Mouse (Mus musculus): ENCODE data around the gene Tmem240.

DNA sequence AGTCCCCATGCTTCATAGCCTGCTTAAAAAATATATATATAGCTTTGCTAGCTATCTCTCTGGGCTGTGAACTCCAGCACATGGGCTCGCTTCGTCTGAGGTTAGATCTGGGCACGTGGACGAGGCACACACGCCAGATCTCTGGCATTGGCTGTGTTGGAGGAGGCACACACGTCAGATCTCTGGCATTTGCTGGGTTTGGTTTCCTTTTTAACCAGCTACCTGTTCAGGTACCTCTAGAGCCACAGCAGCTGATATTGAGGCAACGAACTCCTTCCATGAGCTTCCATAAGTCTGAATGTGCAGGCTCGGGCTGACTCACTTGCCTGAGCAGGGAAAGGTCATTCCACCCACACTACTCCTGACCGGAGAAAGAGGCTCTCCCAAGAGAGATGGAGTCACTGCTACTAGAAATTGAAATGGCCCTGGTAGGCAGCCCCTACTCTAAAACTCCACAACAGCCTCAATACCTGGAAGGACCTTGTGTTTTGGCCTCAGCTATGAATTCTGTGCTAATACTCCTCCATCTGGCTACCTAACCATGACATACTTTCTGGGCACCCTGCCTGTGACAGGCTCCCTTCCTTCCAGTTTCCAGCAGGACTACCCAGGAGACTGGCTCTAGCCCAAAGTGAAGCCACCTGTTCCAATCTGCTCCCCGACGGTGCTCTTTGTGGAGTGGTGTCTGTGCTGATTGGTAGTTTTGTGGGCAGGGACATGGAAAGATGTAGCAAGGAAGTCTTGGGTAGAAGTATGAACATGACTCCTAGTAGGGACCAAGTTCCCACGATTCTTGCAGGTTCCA lies 43.8 kb upstream of the Tmem240 start:
- TF ChIP-seq CTCF (IDR thresholded peaks at IDR 0.05; ENCODE audit: borderline replicate concordance, insufficient read depth, low read depth, low read length) (no peak), POLR2A (IDR thresholded peaks at IDR 0.05; ENCODE audit: borderline replicate concordance, insufficient read depth, low read length) (0 out of 2 replicates have a peak, but pooled peaks have one; percentile 22)
